Mouse (Mus musculus) ES-Bruce4 (cell line): ENCODE results near the gene Gm26602. TPM values are rescaled to one million over a fixed set of nuclear protein-coding genes. Genes with fewer than 3 reads are reported as not detected.
"Not testable (repeated sequence)": the region's sequence is repeated elsewhere in the genome, so short reads cannot be mapped to it uniquely, and the experiment has no call there.

Experiments used
- H3K27ac ChIP-seq: 2 replicates; pipeline ENCODE4 v1.5.1; 2012; ENCODE audit warnings: low read length, inconsistent platforms; ENCODE audit not compliant: insufficient read depth
- H3K27me3 ChIP-seq: 2 replicates; pipeline ENCODE4 v1.6.1; 2012; ENCODE audit warnings: mild to moderate bottlenecking, low read length, inconsistent platforms; ENCODE audit not compliant: control insufficient read depth, poor library complexity, insufficient read depth, severe bottlenecking
- H3K36me3 ChIP-seq: 2 replicates; pipeline ENCODE4 v1.6.1; 2012; ENCODE audit warnings: inconsistent platforms, mild to moderate bottlenecking, low read length, moderate library complexity; ENCODE audit not compliant: control insufficient read depth, poor library complexity, insufficient read depth, severe bottlenecking
- H3K4me1 ChIP-seq: one replicate; pipeline ENCODE4 v1.8.1; 2011; ENCODE audit warnings: low read length; ENCODE audit not compliant: control insufficient read depth, insufficient read depth
- H3K4me3 ChIP-seq: 2 replicates; pipeline ENCODE4 v1.5.1; 2011; ENCODE audit warnings: low read depth, mild to moderate bottlenecking, low read length
- H3K9ac ChIP-seq: 2 replicates; pipeline ENCODE4 v1.6.1; 2012; ENCODE audit warnings: low read depth, mild to moderate bottlenecking, inconsistent platforms; ENCODE audit not compliant: poor library complexity, severe bottlenecking
- H3K9me3 ChIP-seq: replicated peaks from 2 replicates; pipeline ENCODE4 v1.6.1; 2012; ENCODE audit warnings: mild to moderate bottlenecking, low read length, inconsistent platforms; ENCODE audit not compliant: control insufficient read depth, poor library complexity, insufficient read depth, severe bottlenecking
- CTCF ChIP-seq: IDR thresholded peaks from one replicate; pipeline ENCODE4 v1.8.1; 2011; ENCODE audit warnings: low read depth, low read length
- EP300 ChIP-seq: IDR thresholded peaks from 2 replicates; pipeline ENCODE4 v1.6.1; 2011; ENCODE audit warnings: low read depth, low read length; ENCODE audit not compliant: insufficient read depth
- POLR2A ChIP-seq: IDR thresholded peaks from one replicate; pipeline ENCODE4 v1.8.1; 2011; ENCODE audit warnings: low read length; ENCODE audit not compliant: insufficient read depth
- polyA plus RNA-seq: library from polyadenylated mRNA; stranded (reverse); fragments of >200 nt; gene quantifications from 2 replicates; pipeline ENCODE4 v1.2.4, GENCODE M21; 2011; ENCODE audit warnings: low read depth; ENCODE audit not compliant: missing spikeins, insufficient read depth, insufficient read length

Gene Gm26602
- polyA plus RNA-seq, 1 experiment: not detected

- TF ChIP-seq POLR2A: no peak
- Histone ChIP-seq H3K27ac (no peak overlapping the region), H3K36me3 (no peaks in the 10 kb centered on the region), H3K4me1 (no peaks in the 10 kb centered on the region), H3K27me3 (no peaks in the 10 kb centered on the region), H3K4me3 (no peak overlapping the region), H3K9me3 (no peaks in the 10 kb centered on the region), H3K9ac (no peak overlapping the region)
Measured at GRCm38 (mm10) chr10:79889386-79889785, 21.3 kb upstream of the Gm26602 start.

- Histone ChIP-seq H3K4me3 (no peak within 1 kb of the TSS), H3K9ac (no peak within 1 kb of the TSS), H3K36me3 (no peaks in the 10 kb centered on the region), H3K4me1 (no peaks in the 10 kb centered on the region), H3K27ac (no peak within 1 kb of the TSS), H3K27me3 (no peaks in the 10 kb centered on the region), H3K9me3 (no peaks in the 10 kb centered on the region)
- TF ChIP-seq POLR2A (no peak), EP300 (no peak), CTCF (no peak)
Measured at GRCm38 (mm10) chr10:79890670-79891069, 20.0 kb upstream of the Gm26602 start, which contains the start of gene Cfd. Gene Cfd, plus strand, starts transcription at chr10:79890853.

DNA sequence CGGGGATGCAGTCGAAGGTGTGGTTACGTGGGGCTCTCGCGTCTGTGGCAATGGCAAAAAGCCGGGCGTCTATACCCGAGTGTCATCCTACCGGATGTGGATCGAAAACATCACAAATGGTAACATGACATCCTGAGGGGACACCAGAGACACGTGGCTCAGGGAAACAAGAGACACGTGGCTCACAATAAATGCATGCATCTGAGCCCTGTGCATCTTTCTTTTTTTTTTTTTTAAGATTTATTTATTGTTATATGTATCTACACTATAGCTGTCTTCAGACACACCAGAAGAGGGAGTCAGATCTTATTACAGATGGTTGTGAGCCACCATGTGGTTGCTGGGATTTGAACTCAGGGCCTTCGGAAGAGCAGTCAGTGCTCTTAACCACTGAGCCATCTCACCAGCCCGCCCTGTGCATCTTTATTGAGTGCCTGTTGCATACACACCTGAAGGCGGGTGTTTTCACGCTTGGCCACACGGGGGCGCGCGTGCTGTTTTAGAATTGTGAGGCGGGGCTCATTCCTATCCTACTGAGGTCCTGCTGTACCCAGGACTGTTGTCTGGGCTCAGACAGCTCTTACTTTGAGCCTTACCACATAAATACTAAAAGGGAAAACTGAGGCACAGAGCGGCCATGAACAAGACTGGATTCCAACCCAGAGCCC lies 18.1 kb upstream of the Gm26602 start:
- H3K27me3 ChIP-seq, H3K9ac ChIP-seq, H3K4me3 ChIP-seq, H3K36me3 ChIP-seq, H3K27ac ChIP-seq, H3K9me3 ChIP-seq, H3K4me1 ChIP-seq: not testable (repeated sequence)
- TF ChIP-seq CTCF: peak; percentile 86

GRCm38 (mm10) chr10:79896306-79896705 lies 14.3 kb upstream of the Gm26602 start:
- H3K36me3 ChIP-seq: no peaks in the 10 kb centered on the region

GRCm38 (mm10) chr10:79896814-79897213 lies 13.8 kb upstream of the Gm26602 start:
- no peak overlapping the region for H3K27ac ChIP-seq
- no peaks in the 10 kb centered on the region for H3K9me3 ChIP-seq
- H3K9ac ChIP-seq: no peak overlapping the region
- H3K36me3 ChIP-seq: no peaks in the 10 kb centered on the region
- TF ChIP-seq CTCF (no peak), POLR2A (no peak), EP300 (no peak)
- H3K4me1 ChIP-seq: peaks cover 3% of the 10 kb centered on the region
- H3K4me3 ChIP-seq: no peak overlapping the region
- H3K27me3 ChIP-seq: no peaks in the 10 kb centered on the region

More at GRCm38 (mm10) chr10:79896306-79896705, 14.3 kb upstream of the Gm26602 start:
- Histone ChIP-seq H3K27me3 (no peaks in the 10 kb centered on the region), H3K4me3 (no peak overlapping the region), H3K9ac (no peak overlapping the region), H3K27ac (no peak overlapping the region), H3K9me3 (no peaks in the 10 kb centered on the region), H3K4me1 (peaks cover 3% of the 10 kb centered on the region)
- TF ChIP-seq CTCF (no peak), POLR2A (no peak), EP300 (no peak)

DNA sequence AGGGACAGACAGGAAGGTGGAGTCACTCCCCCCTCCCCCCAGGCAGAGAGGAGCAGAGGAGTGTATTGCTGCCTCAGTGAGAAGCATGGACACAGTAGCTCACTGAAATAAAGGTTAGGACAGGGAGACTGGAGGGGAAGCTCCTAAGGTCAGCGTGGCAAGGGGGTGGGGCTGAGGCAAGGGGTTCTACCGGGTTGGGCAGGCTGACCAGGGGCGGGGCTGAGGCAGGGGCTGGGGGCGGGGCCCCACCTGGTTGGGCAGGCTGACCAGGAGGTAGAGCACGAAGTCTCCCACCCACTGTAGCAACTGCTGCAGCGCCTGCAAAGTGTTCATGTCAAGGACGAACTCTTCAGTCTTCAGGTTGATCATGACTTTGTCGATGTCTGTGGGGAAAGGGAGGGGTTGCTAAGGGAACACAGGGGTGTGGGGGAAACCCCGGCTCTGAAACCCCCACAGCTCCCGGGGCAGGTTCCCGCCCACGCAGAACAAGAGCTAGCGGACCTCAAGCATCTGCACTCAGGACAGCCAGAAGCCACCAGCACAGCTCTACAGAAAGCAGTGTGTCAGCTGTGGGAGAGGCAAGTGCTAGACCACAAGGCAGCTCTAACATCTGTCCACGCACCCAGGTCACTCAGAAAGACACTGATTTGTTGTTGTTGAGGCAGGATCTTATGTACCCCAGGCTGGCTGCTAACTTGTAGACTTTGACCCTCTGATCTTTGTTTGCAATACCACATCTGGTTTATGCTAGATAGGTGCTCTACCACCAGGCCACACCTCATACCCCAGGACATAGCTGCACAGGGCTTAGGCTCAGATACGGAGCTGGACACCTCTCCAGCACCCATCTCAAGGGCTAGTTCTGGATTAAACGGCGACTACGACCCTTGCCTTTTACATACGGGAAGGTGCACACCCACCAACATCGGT lies 13.1 kb upstream of the Gm26602 start:
- H3K36me3 ChIP-seq: no peaks in the 10 kb centered on the region
- H3K27ac ChIP-seq: no peak overlapping the region
- H3K4me1 ChIP-seq: peaks cover 3% of the 10 kb centered on the region
- H3K9ac ChIP-seq: no peak overlapping the region
- H3K9me3 ChIP-seq: no peaks in the 10 kb centered on the region
- no peaks in the 10 kb centered on the region for H3K27me3 ChIP-seq
- no peak overlapping the region for H3K4me3 ChIP-seq
- no peak for TF ChIP-seq POLR2A
- TF ChIP-seq CTCF: no peak
- TF ChIP-seq EP300: no peak
